Mouse (Mus musculus): ENCODE measurements around the gene Clec10a. TPM values are rescaled to one million over a fixed set of nuclear protein-coding genes. Genes with fewer than 3 reads are reported as not detected.
A peak's percentile ranks its signal among the peaks of the same experiment; 100 is the strongest.
"Not testable (repeated sequence)": the region's sequence is repeated elsewhere in the genome, so short reads cannot be mapped to it uniquely, and the experiment has no call there.

Gene Clec10a
- 0.63 and 0.97 TPM in 2 replicates for polyA plus RNA-seq (2014; fragmentation: Nextera tagmentation; extraction: Ambion mirVana)

- H3K4me1 ChIP-seq (ENCODE audit: control insufficient read depth, insufficient read depth, low read length); H3K9me3 ChIP-seq (replicated peaks; ENCODE audit: control insufficient read depth, low read length); ATAC-seq; H3K4me3 ChIP-seq (ENCODE audit: low read depth, low read length); H3K27me3 ChIP-seq (replicated peaks; ENCODE audit: control insufficient read depth, insufficient read depth, low read length); H3K27ac ChIP-seq (ENCODE audit: low read depth, low read length); H3K9ac ChIP-seq (ENCODE audit: low read length); H3K4me2 ChIP-seq (ENCODE audit: low read length); H3K36me3 ChIP-seq (ENCODE audit: control insufficient read depth, insufficient read depth, low read length); DNase-seq (ENCODE audit: low spot score): not testable (repeated sequence)
- WGBS: no CpG with 5 or more reads among the region's 5 CpGs
Observed at GRCm38 (mm10) chr11:70155897-70156296, at the start of gene Clec10a. Gene Clec10a (plus strand): TSS chr11:70156197.

- H3K4me1 ChIP-seq (ENCODE audit: control insufficient read depth, insufficient read depth, low read length): no peaks in the 10 kb centered on the region
- 80% methylated on average over 8 of the region's 8 CpGs for WGBS
Observed at GRCm38 (mm10) chr11:70107085-70107484, 48.9 kb upstream of the Clec10a start.

GRCm38 (mm10) chr11:70110146-70110545 lies 45.9 kb upstream of the Clec10a start:
- 74% methylated on average over 3 of the region's 3 CpGs for WGBS
- no peaks in the 10 kb centered on the region for H3K4me1 ChIP-seq (ENCODE audit: control insufficient read depth, insufficient read depth, low read length)
- H3K27me3 ChIP-seq (replicated peaks; ENCODE audit: control insufficient read depth, insufficient read depth, low read length): no peaks in the 10 kb centered on the region
- H3K27ac ChIP-seq (ENCODE audit: low read depth, low read length): no peak overlapping the region
- H3K4me3 ChIP-seq (ENCODE audit: low read depth, low read length): no peak overlapping the region
- DNase-seq (ENCODE audit: low spot score): peak; percentile 31
- no peaks in the 10 kb centered on the region for H3K36me3 ChIP-seq (ENCODE audit: control insufficient read depth, insufficient read depth, low read length)
- H3K9ac ChIP-seq (ENCODE audit: low read length): no peak overlapping the region
- no peak overlapping the region for H3K4me2 ChIP-seq (ENCODE audit: low read length)
- no peaks in the 10 kb centered on the region for H3K9me3 ChIP-seq (replicated peaks; ENCODE audit: control insufficient read depth, low read length)
- ATAC-seq: no peak

More at GRCm38 (mm10) chr11:70107085-70107484, 48.9 kb upstream of the Clec10a start:
- Histone ChIP-seq H3K4me3 (ENCODE audit: low read depth, low read length) (no peak overlapping the region), H3K36me3 (ENCODE audit: control insufficient read depth, insufficient read depth, low read length) (no peaks in the 10 kb centered on the region), H3K27me3 (replicated peaks; ENCODE audit: control insufficient read depth, insufficient read depth, low read length) (no peaks in the 10 kb centered on the region), H3K9me3 (replicated peaks; ENCODE audit: control insufficient read depth, low read length) (no peaks in the 10 kb centered on the region), H3K9ac (ENCODE audit: low read length) (no peak overlapping the region), H3K4me2 (ENCODE audit: low read length) (no peak overlapping the region), H3K27ac (ENCODE audit: low read depth, low read length) (no peak overlapping the region)
- no peak for ATAC-seq
- DNase-seq (ENCODE audit: low spot score): no peak

- Histone ChIP-seq H3K27me3 (replicated peaks; ENCODE audit: control insufficient read depth, insufficient read depth, low read length) (no peaks in the 10 kb centered on the region), H3K27ac (ENCODE audit: low read depth, low read length) (no peak overlapping the region), H3K9me3 (replicated peaks; ENCODE audit: control insufficient read depth, low read length) (no peaks in the 10 kb centered on the region), H3K4me3 (ENCODE audit: low read depth, low read length) (no peak overlapping the region), H3K36me3 (ENCODE audit: control insufficient read depth, insufficient read depth, low read length) (no peaks in the 10 kb centered on the region), H3K9ac (ENCODE audit: low read length) (no peak overlapping the region), H3K4me1 (ENCODE audit: control insufficient read depth, insufficient read depth, low read length) (no peaks in the 10 kb centered on the region), H3K4me2 (ENCODE audit: low read length) (no peak overlapping the region)
- 77% methylated on average over 4 of the region's 4 CpGs for WGBS
- DNase-seq (ENCODE audit: low spot score) (no peak), ATAC-seq (no peak)
Observed at GRCm38 (mm10) chr11:70114562-70114961, 41.4 kb upstream of the Clec10a start.

- 93% methylated on average over 3 of the region's 3 CpGs for WGBS
- no peak overlapping the region for H3K4me2 ChIP-seq (ENCODE audit: low read length)
Observed at GRCm38 (mm10) chr11:70115901-70116300, 40.1 kb upstream of the Clec10a start.

GRCm38 (mm10) chr11:70129926-70130379 lies 26.0 kb upstream of the Clec10a start, which contains the start of gene Mgl2:
Gene Mgl2 (plus strand): TSS chr11:70130329.
- H3K36me3 ChIP-seq (ENCODE audit: control insufficient read depth, insufficient read depth, low read length): no peaks in the 10 kb centered on the region
- no peaks in the 10 kb centered on the region for H3K9me3 ChIP-seq (replicated peaks; ENCODE audit: control insufficient read depth, low read length)
- WGBS: 83% methylated on average over 9 of the region's 9 CpGs
- ATAC-seq: no peak
- H3K4me1 ChIP-seq (ENCODE audit: control insufficient read depth, insufficient read depth, low read length): no peaks in the 10 kb centered on the region
- H3K27me3 ChIP-seq (replicated peaks; ENCODE audit: control insufficient read depth, insufficient read depth, low read length): no peaks in the 10 kb centered on the region
- H3K9ac ChIP-seq (ENCODE audit: low read length): no peak within 1 kb of the TSS
- DNase-seq (ENCODE audit: low spot score): no peak
- H3K4me2 ChIP-seq (ENCODE audit: low read length): no peak within 1 kb of the TSS
- H3K27ac ChIP-seq (ENCODE audit: low read depth, low read length): no peak within 1 kb of the TSS
- H3K4me3 ChIP-seq (ENCODE audit: low read depth, low read length): no peak within 1 kb of the TSS

More at GRCm38 (mm10) chr11:70115901-70116300, 40.1 kb upstream of the Clec10a start:
- ATAC-seq: no peak
- Histone ChIP-seq H3K9me3 (replicated peaks; ENCODE audit: control insufficient read depth, low read length) (no peaks in the 10 kb centered on the region), H3K9ac (ENCODE audit: low read length) (no peak overlapping the region), H3K4me1 (ENCODE audit: control insufficient read depth, insufficient read depth, low read length) (no peaks in the 10 kb centered on the region), H3K27ac (ENCODE audit: low read depth, low read length) (no peak overlapping the region), H3K36me3 (ENCODE audit: control insufficient read depth, insufficient read depth, low read length) (no peaks in the 10 kb centered on the region), H3K27me3 (replicated peaks; ENCODE audit: control insufficient read depth, insufficient read depth, low read length) (no peaks in the 10 kb centered on the region), H3K4me3 (ENCODE audit: low read depth, low read length) (no peak overlapping the region)
- DNase-seq (ENCODE audit: low spot score): no peak

GRCm38 (mm10) chr11:70135001-70135400 lies 21.0 kb upstream of the Clec10a start:
- H3K4me2 ChIP-seq (ENCODE audit: low read length); DNase-seq (ENCODE audit: low spot score); H3K4me1 ChIP-seq (ENCODE audit: control insufficient read depth, insufficient read depth, low read length); H3K27me3 ChIP-seq (replicated peaks; ENCODE audit: control insufficient read depth, insufficient read depth, low read length); H3K4me3 ChIP-seq (ENCODE audit: low read depth, low read length); ATAC-seq; H3K36me3 ChIP-seq (ENCODE audit: control insufficient read depth, insufficient read depth, low read length); H3K27ac ChIP-seq (ENCODE audit: low read depth, low read length); H3K9ac ChIP-seq (ENCODE audit: low read length); H3K9me3 ChIP-seq (replicated peaks; ENCODE audit: control insufficient read depth, low read length): not testable (repeated sequence)
- 71% methylated on average over 3 of the region's 3 CpGs for WGBS

GRCm38 (mm10) chr11:70135925-70136324 lies 20.1 kb upstream of the Clec10a start:
- not testable (repeated sequence) for H3K9ac ChIP-seq (ENCODE audit: low read length); ATAC-seq; H3K27me3 ChIP-seq (replicated peaks; ENCODE audit: control insufficient read depth, insufficient read depth, low read length); H3K27ac ChIP-seq (ENCODE audit: low read depth, low read length); DNase-seq (ENCODE audit: low spot score); H3K4me2 ChIP-seq (ENCODE audit: low read length); H3K9me3 ChIP-seq (replicated peaks; ENCODE audit: control insufficient read depth, low read length); H3K4me1 ChIP-seq (ENCODE audit: control insufficient read depth, insufficient read depth, low read length); H3K4me3 ChIP-seq (ENCODE audit: low read depth, low read length); H3K36me3 ChIP-seq (ENCODE audit: control insufficient read depth, insufficient read depth, low read length)
- WGBS: 93% methylated on average over 8 of the region's 8 CpGs

- ATAC-seq (no peak), DNase-seq (ENCODE audit: low spot score) (no peak)
- H3K9ac ChIP-seq (ENCODE audit: low read length): no peak overlapping the region
- H3K4me2 ChIP-seq (ENCODE audit: low read length): no peak overlapping the region
- H3K36me3 ChIP-seq (ENCODE audit: control insufficient read depth, insufficient read depth, low read length): no peaks in the 10 kb centered on the region
- H3K4me3 ChIP-seq (ENCODE audit: low read depth, low read length): no peak overlapping the region
- H3K27me3 ChIP-seq (replicated peaks; ENCODE audit: control insufficient read depth, insufficient read depth, low read length): no peaks in the 10 kb centered on the region
- no peaks in the 10 kb centered on the region for H3K4me1 ChIP-seq (ENCODE audit: control insufficient read depth, insufficient read depth, low read length)
- no peaks in the 10 kb centered on the region for H3K9me3 ChIP-seq (replicated peaks; ENCODE audit: control insufficient read depth, low read length)
- no peak overlapping the region for H3K27ac ChIP-seq (ENCODE audit: low read depth, low read length)
- 83% methylated on average over 10 of the region's 10 CpGs for WGBS
Observed at GRCm38 (mm10) chr11:70139171-70139570, 16.8 kb upstream of the Clec10a start.

Measured in forebrain, embryonic 14.5 days (tissue).